Mouse (Mus musculus) monocyte, adult 5-6 weeks (primary cell): Measurements from ENCODE around the gene H2-Ke6. TPM values are rescaled to one million over a fixed set of nuclear protein-coding genes. Genes with fewer than 3 reads are reported as not detected.
"Not testable (repeated sequence)": the region's sequence is repeated elsewhere in the genome, so short reads cannot be mapped to it uniquely, and the experiment has no call there.

ENCODE experiments used
- ATAC-seq: fragments of 153-309, 156-312 bp; replicated peaks from 2 replicates; pipeline ENCODE4 v1.8.0; 2017; ENCODE audit warnings: mild to moderate bottlenecking; ENCODE audit not compliant: low TSS enrichment, insufficient number of reproducible peaks, severe bottlenecking, poor library complexity, low FRiP score
- total RNA-seq: library from RNA; stranded (forward); fragments of 200-1000, 200-491, 200-594 nt; gene quantifications from 3 replicates; pipeline ENCODE4 v1.2.3, GENCODE M21; 2017

Gene H2-Ke6
- total RNA-seq, 1 experiment from 2014 or later: 111 TPM

- no peak for ATAC-seq
Observed at GRCm38 (mm10) chr17:34006570-34006969, 21.3 kb downstream of the H2-Ke6 start.

GRCm38 (mm10) chr17:34003426-34003825, 24.4 kb downstream of the H2-Ke6 start:
- ATAC-seq: no peak

GRCm38 (mm10) chr17:34000796-34001195, 27.1 kb downstream of the H2-Ke6 start:
- ATAC-seq: not testable (repeated sequence)

DNA sequence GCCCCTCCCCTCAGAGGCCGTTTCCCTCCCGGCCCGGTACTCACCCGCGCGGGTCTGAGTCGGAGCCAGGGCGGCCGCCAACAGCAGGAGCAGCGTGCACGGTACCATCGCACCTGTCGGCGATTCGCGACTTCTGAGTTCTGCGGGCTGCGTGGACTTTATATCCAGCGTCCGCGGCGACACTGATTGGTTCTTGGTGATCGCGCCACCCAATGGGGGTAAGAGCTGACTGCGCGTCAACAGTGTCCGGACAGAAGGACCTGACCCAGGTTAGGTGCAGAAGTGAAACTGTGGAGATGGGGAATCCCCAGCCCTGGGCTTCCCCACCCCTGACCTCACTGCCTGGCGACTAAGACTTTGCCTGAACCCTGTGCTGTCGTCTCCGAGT, 27.7 kb downstream of the H2-Ke6 start, which contains the start of gene H2-K1:
Gene H2-K1, minus strand, starts transcription at position 198 of the 388 bp plus-strand sequence.
- ATAC-seq: peak; percentile 95

- ATAC-seq: no peak
Observed at GRCm38 (mm10) chr17:33999341-34000149, 28.3 kb downstream of the H2-Ke6 start.

GRCm38 (mm10) chr17:33998697-33999096, 29.2 kb downstream of the H2-Ke6 start:
- not testable (repeated sequence) for ATAC-seq

DNA sequence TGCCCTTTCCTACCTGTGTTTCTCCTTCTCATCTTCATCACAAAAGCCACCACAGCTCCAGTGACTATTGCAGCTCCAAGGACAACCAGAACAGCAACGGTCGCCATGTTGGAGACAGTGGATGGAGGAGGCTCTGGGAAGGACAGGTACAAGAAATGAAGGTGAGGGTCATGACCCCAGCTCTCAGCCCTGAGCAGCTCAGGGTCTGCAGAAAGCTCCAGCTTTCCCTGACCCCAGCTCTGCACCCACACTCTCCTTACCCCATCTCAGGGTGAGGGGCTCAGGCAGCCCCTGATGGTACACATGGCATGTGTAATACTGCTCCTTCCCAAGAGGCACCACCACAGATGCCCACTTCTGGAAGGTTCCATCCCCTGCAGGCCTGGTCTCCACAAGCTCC, 30.8 kb downstream of the H2-Ke6 start:
- ATAC-seq: not testable (repeated sequence)

- ATAC-seq: no peak
Observed at GRCm38 (mm10) chr17:33995651-33996050, 32.2 kb downstream of the H2-Ke6 start.

GRCm38 (mm10) chr17:33994959-33995358, 32.9 kb downstream of the H2-Ke6 start:
- no peak for ATAC-seq

- ATAC-seq: peak; percentile 78
Observed at GRCm38 (mm10) chr17:33991788-33992664, 35.8 kb downstream of the H2-Ke6 start.

GRCm38 (mm10) chr17:33982136-33982535, 45.7 kb downstream of the H2-Ke6 start:
- ATAC-seq: not testable (repeated sequence)

DNA sequence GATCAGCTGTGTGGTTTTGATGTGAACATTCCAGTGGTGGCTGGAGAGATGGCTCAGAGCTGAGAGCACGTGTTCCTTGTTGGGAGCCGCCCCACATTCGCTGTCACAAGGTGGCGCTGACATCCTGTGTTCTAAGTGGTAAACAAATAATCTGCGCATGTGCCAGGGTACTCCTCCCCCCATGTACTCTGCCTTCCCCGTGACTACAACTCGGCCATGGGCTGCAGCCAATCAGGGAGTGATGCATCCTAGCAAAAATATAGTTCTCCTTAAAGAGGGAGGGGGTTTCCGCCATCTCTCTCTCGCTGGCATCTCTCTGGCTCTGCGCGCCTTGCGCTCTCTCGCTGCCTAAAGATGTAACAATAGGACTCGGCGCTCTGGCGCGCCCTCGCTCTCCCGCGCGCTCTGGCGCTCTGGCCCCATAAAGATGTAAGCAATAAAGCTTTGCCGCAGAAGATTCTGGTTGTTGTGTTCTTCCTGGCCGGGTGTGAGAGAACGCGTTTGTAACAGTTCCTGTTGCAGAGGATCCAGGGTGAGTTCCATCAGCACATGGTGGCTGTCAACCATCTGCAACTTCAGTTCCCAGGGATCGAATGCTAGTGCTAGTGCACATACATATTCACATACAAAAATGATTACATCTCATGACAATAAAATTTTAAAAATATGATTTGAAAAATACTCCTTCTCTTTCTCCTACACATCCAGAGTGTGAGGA, 46.5 kb downstream of the H2-Ke6 start:
- ATAC-seq: peak; percentile 68

GRCm38 (mm10) chr17:33980181-33981035, 47.5 kb downstream of the H2-Ke6 start:
- 0 out of 2 replicates have a peak, but pooled peaks have one; percentile 10 for ATAC-seq

DNA sequence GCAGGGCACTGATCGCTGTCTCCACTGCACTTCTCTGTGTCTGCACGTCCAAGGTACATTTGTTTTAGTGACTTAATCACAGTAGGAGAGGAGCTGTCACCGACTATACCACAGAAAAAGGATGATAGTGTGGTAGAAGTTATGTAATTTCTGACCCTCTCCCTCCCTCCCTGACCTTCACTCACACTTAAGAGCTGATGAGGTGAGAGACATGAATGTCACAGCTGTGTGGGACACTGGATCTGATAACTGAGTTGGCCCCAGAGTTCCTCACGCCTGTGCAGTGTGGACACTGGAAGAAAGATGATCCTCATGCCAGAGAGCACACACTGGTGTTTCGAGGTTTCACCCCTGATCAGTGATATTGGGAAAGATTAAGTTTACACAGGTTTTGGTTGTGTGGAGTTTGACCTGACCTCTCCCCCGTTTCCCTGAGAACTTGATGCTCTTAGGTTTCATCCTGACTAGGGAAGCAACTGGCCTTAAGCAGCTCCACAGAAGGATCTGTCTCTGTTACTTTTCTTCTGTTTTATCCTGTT, 48.3 kb downstream of the H2-Ke6 start:
- ATAC-seq: no peak

- peak; percentile 89 for ATAC-seq
Observed at GRCm38 (mm10) chr17:33978631-33979031, 49.2 kb downstream of the H2-Ke6 start.

- ATAC-seq: no peak
Observed at GRCm38 (mm10) chr17:33977861-33978557, 49.9 kb downstream of the H2-Ke6 start.
